ENCODE assay signal across 13 mouse cellular contexts in the genomic region with DNA sequence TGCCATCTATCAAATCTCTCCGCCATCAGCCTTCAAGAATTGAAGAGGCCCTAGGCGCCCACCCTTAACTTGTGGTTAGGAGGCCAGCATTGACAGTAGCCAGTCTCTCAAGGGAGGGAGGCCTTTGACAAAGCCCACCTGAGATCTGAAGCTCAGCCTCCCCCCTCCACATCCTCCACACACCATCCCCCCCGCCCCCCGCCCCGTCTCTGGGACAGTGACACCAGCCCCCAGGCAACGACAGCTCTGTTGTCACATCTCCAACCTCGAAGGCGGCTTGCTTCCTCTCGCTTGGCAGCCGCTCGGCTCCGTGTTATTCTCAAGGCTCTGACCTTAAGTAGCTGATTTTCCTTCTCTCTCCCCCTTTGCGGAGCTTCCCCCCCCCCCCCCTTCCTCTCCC. TPM values are rescaled to one million over a fixed set of nuclear protein-coding genes. Genes with fewer than 3 reads are reported as not detected.
DNase-seq lines count a peak whose midpoint lies in the region; ATAC-seq and TF ChIP-seq lines count a peak whose summit lies in the region.
"Had no signal": no experiment of that assay in that cellular context is flagged by ENCODE, and none has a peak within 500 bp of the region (broad histone marks: within the 10 kb centered on the region; RNA-seq: fewer than 3 reads in every experiment).

No protein-coding gene starts in this region.

- H3K27ac ChIP-seq in forebrain, embryonic 10.5 days, result 0 out of 2 replicates have a peak overlapping the region, but pooled peaks have one; percentile 5
- H3K27ac ChIP-seq in forebrain, embryonic 11.5 days (ENCODE audit: low read depth, low read length), result no peak overlapping the region
- peak overlapping the region; percentile 48; the same call in 1 of the 2 replicates for H3K27ac ChIP-seq in hindbrain, embryonic 13.5 days
- H3K27ac ChIP-seq in left cerebral cortex, adult 2 months, result no peak overlapping the region
- H3K27ac ChIP-seq: heart, adult 2 months; liver, embryonic 13.5 days had no signal

- H3K9me3 ChIP-seq in forebrain, embryonic 10.5 days, result no peaks in the 10 kb centered on the region
- H3K9me3 ChIP-seq in forebrain, embryonic 11.5 days (ENCODE audit: control insufficient read depth, low read length), result no peaks in the 10 kb centered on the region
- no peaks in the 10 kb centered on the region for H3K9me3 ChIP-seq in hindbrain, embryonic 13.5 days
- H3K9me3 ChIP-seq: liver, embryonic 13.5 days had no signal

- intact Hi-C loops in gastrocnemius, postnatal 36 days (cut with DNase I), result no loop called here
- intact Hi-C loops in left cerebral cortex, adult 2 months (cut with DNase I), result no loop called here

- H3K27me3 ChIP-seq in forebrain, embryonic 10.5 days (ENCODE audit: poor library complexity, severe bottlenecking), result no peaks in the 10 kb centered on the region; the same call in 1 of the 2 replicates
- H3K27me3 ChIP-seq in forebrain, embryonic 11.5 days (ENCODE audit: control insufficient read depth, insufficient read depth, low read length), result no peaks in the 10 kb centered on the region
- H3K27me3 ChIP-seq in hindbrain, embryonic 13.5 days, result no peaks in the 10 kb centered on the region
- H3K27me3 ChIP-seq: liver, embryonic 13.5 days had no signal

- no peak overlapping the region for H3K4me2 ChIP-seq in forebrain, embryonic 11.5 days (ENCODE audit: low read depth, low read length, severe bottlenecking)
- H3K4me2 ChIP-seq in hindbrain, embryonic 13.5 days, result no peak overlapping the region
- H3K4me2 ChIP-seq: liver, embryonic 13.5 days had no signal

- H3K9ac ChIP-seq in forebrain, embryonic 11.5 days (ENCODE audit: low read length), result no peak overlapping the region
- no peak overlapping the region for H3K9ac ChIP-seq in hindbrain, embryonic 13.5 days
- H3K9ac ChIP-seq: liver, embryonic 13.5 days had no signal

- no peaks in the 10 kb centered on the region for H3K36me3 ChIP-seq in forebrain, embryonic 10.5 days (replicated peaks)
- no peaks in the 10 kb centered on the region for H3K36me3 ChIP-seq in forebrain, embryonic 11.5 days (ENCODE audit: control insufficient read depth, insufficient read depth, low read length)
- H3K36me3 ChIP-seq in hindbrain, embryonic 13.5 days, result no peaks in the 10 kb centered on the region
- H3K36me3 ChIP-seq: liver, embryonic 13.5 days had no signal

- DNase-seq in forebrain, embryonic 10.5 days (ENCODE audit: extremely low spot score, low spot score), result no peak
- DNase-seq in forebrain, embryonic 11.5 days (ENCODE audit: low spot score), result no peak
- DNase-seq in lung, postnatal 10 days, result peak; percentile 37
- no peak for DNase-seq in lung, postnatal 36 days
- DNase-seq in brain, adult 2 months (ENCODE audit: low read depth, low spot score), result peak; percentile 27
- no peak for DNase-seq in gastrocnemius, postnatal 36 days
- no peak for DNase-seq in left cerebral cortex, adult 2 months (ENCODE audit: extremely low spot score in 1 of 2, low spot score in 2 of 2)
- DNase-seq: heart, adult 2 months; liver, embryonic 13.5 days; thymus, postnatal 36 days had no signal

- WGBS in forebrain, embryonic 10.5 days, result 68% methylated on average over 12 of the region's 13 CpGs
- 61% methylated on average over 12 of the region's 13 CpGs for WGBS in forebrain, embryonic 11.5 days
- WGBS in hindbrain, embryonic 13.5 days, result 29% methylated on average over 13 of the region's 13 CpGs

- no peak for ATAC-seq in forebrain, embryonic 11.5 days (replicated peaks; ENCODE audit: low FRiP score)
- peak; percentile 46; the same call in 1 of the 2 replicates for ATAC-seq in hindbrain, embryonic 13.5 days (ENCODE audit: low FRiP score)
- ATAC-seq: intestine, postnatal 0 days had no signal

- H3K4me1 ChIP-seq in forebrain, embryonic 10.5 days, result peaks cover 22% of the 10 kb centered on the region
- H3K4me1 ChIP-seq in forebrain, embryonic 11.5 days (replicated peaks; ENCODE audit: control insufficient read depth, insufficient read depth, low read length), result no peaks in the 10 kb centered on the region
- peaks cover 26% of the 10 kb centered on the region for H3K4me1 ChIP-seq in hindbrain, embryonic 13.5 days (replicated peaks)
- H3K4me1 ChIP-seq: liver, embryonic 13.5 days had no signal

- no peak overlapping the region for H3K4me3 ChIP-seq in forebrain, embryonic 10.5 days
- no peak overlapping the region for H3K4me3 ChIP-seq in forebrain, embryonic 11.5 days (ENCODE audit: low read depth, low read length)
- H3K4me3 ChIP-seq in hindbrain, embryonic 13.5 days, result no peak overlapping the region
- no peak overlapping the region for H3K4me3 ChIP-seq in left cerebral cortex, adult 2 months
- H3K4me3 ChIP-seq: heart, adult 2 months; liver, embryonic 13.5 days had no signal

- TF ChIP-seq CTCF in left cerebral cortex, adult 2 months (IDR thresholded peaks at IDR 0.05), result no peak

RNA-seq across cellular contexts. Expression of a gene that starts 55.3 kb away (rescaled TPM):
- polyA plus RNA-seq in forebrain, embryonic 10.5 days (2016; fragmentation: Nextera tagmentation; extraction: Ambion mirVana), result 0.87 and 1.5 TPM in 2 replicates
- polyA plus RNA-seq in forebrain, embryonic 11.5 days (2014; fragmentation: Nextera tagmentation; extraction: Ambion mirVana), result 1.5 and 1.7 TPM in 2 replicates
- polyA plus RNA-seq in hindbrain, embryonic 13.5 days (2015; fragmentation: Nextera tagmentation; extraction: Ambion mirVana), result 4.2 TPM in 2 replicates
- total RNA-seq in gastrocnemius, postnatal 36 days (2021), result under 1 TPM; 0.54 to 0.59 TPM
- total RNA-seq in left cerebral cortex, adult 2 months (2021), result 10 to 100 TPM; 27.6 to 30.6 TPM
- total RNA-seq: common myeloid progenitor, adult 5-6 weeks had no signal

Comparison
In these comparisons a context has a peak if more than half of its experiments do, and no peak if none do; other contexts are left out.
1. DNase-seq: peak in lung, postnatal 10 days (single experiment) and brain, adult 2 months (single experiment); none in forebrain, embryonic 10.5 days (single experiment), forebrain, embryonic 11.5 days (single experiment), lung, postnatal 36 days (single experiment), gastrocnemius, postnatal 36 days (0 of 2) and left cerebral cortex, adult 2 months (0 of 2).
2. H3K27ac ChIP-seq: peak in forebrain, embryonic 10.5 days (single experiment) and hindbrain, embryonic 13.5 days (single experiment); none in forebrain, embryonic 11.5 days (single experiment) and left cerebral cortex, adult 2 months (single experiment).